Mouse (Mus musculus): ENCODE measurements around the gene Hepacam. TPM values are rescaled to one million over a fixed set of nuclear protein-coding genes. Genes with fewer than 3 reads are reported as not detected.

The Hepacam gene
- total RNA-seq (2014; fragmentation: Nextera tagmentation) (0.70 TPM in 1 of 2 replicates, not detected in the other), total RNA-seq (2017) (not detected in 2 replicates)

- ATAC-seq (replicated peaks; ENCODE audit: low FRiP score, low TSS enrichment, poor library complexity, severe bottlenecking) = no peak
Observed at GRCm38 (mm10) chr9:37367301-37368080, at the start of gene Hepacam. TSS of gene Hepacam (plus strand) at chr9:37367351.

- peak; percentile 57; the same call in 1 of the 2 replicates for ATAC-seq (replicated peaks; ENCODE audit: low FRiP score, low TSS enrichment, poor library complexity, severe bottlenecking)
Observed at GRCm38 (mm10) chr9:37329456-37329855, 37.7 kb upstream of the Hepacam start.

GRCm38 (mm10) chr9:37345406-37345805 lies 21.7 kb upstream of the Hepacam start:
- no peak for ATAC-seq (replicated peaks; ENCODE audit: low FRiP score, low TSS enrichment, poor library complexity, severe bottlenecking)

GRCm38 (mm10) chr9:37347184-37347987 lies 19.8 kb upstream of the Hepacam start:
- ATAC-seq (replicated peaks; ENCODE audit: low FRiP score, low TSS enrichment, poor library complexity, severe bottlenecking) = peak; percentile 24

DNA sequence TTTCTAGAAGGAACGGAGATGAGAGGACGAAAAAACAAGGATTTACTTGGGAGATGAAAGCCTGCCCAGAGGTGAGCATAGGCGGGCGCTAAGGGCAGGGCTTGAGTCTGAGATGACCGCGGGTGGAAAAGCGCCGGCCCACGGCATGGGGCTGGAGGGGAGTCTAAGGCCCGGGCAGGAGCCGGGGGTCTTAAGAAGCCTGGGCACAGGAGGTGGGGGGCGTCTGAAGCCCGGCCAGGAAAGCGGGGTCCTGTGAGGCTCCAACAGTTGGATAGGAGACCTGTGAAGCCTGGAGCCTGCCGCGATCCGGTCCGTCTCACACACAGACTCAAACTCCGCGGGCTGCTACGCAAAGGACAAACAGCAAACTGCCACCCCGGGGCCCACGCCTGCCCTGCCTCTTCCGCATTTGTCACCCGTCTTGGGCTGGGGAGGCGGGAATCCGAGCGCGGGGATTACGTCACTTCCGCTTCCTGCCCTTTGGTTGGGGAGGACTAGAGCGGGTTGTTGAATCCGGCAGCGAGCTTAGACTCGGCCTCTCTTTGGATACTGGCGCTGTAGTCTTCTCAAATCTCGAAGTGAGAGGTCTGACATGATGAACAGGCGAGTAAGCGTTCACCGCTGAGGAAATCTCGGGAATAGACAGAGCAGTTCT lies 19.0 kb upstream of the Hepacam start, which contains the start of gene Ccdc15:
Gene Ccdc15 (minus strand): TSS at position 445 of the 655 bp plus-strand sequence.
- peak; percentile 99 for ATAC-seq (replicated peaks; ENCODE audit: low FRiP score, low TSS enrichment, poor library complexity, severe bottlenecking)

DNA sequence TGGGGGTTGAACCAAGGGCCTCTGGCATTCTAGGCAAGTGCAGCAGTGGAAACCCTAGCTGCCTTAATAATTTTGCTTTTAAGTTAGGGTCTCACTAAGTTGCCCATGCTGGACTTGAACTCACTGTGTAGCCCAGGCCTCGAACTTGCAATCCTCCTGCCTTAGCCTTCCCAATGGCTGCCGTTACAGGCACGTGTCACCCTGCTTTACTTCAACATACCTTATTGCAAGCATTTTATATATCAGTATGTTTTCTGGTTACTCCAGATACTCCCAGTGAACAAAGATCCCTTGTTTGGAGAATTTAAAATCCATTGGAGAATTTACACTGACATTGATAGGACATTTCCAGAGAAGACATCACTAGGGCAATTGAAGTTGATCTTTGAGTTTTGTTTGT lies 18.1 kb upstream of the Hepacam start:
- no peak for ATAC-seq (replicated peaks; ENCODE audit: low FRiP score, low TSS enrichment, poor library complexity, severe bottlenecking)

DNA sequence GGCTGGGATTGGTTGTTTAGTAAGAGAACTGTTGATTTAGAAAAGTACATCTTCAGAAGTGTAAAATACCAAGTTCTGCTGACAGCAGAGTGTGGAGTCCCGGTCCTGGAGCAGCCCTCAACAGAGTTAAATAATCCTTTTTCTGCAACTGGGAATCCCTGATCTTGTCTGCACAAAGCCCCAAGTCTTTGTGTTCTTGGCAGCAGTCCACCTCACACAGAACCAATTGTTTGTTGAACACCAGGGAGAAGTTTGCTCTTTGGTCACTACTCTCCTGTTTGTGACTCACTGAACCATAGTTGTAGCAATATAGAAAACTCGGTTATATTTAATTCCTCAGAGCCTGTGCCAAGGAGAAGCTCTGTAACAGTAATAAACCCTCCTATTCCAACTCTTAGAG lies 15.9 kb upstream of the Hepacam start:
- ATAC-seq (replicated peaks; ENCODE audit: low FRiP score, low TSS enrichment, poor library complexity, severe bottlenecking) = no peak

DNA sequence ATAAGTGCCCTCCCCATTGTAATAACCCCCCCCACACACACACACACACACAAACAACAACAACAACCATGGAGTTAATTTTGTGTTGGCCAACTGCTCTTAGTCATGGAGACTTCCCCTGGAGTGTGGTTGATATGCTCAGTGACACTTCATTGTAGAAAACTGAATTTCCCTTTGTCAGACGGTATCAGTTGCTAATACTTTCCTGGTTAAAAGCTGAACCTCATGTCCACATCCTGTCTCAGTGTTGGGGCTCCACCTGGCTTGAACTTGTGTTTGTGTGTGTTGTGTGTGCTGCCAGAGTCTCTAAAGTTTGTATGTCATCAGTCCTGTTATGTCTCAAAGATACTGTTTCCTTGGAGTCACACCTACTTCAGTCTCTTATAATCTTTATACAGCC lies 12.7 kb upstream of the Hepacam start:
- ATAC-seq (replicated peaks; ENCODE audit: low FRiP score, low TSS enrichment, poor library complexity, severe bottlenecking) = no peak

DNA sequence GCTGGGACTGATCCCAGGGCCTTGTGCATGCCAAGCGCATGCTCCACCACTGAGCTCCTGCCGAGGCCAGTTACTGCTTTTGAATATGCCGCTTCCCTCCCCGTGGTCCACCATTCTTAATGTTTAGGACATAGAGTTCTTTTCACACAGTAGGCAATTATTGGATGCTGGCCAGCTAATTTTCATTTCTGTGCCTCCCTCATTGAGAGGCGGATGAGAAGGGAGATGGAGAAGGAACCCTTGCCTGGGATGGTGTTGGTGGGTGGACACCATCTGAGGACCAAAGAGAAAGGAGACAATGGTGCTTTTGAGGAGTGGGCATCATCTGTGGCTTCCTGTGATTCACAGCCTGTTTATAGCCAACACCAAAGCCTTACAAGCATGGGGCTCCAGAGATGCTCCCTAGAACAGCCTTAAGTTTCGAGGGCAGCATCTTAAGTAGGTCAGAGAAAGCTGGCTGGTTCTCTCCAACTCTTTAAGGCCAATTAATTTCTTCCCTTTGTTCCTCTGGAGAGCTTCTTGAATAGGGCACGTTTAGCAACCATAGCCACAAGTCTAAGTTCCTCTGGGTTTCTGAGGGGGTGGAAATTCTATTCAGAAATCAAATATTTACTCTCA lies 8.3 kb upstream of the Hepacam start:
- no peak for ATAC-seq (replicated peaks; ENCODE audit: low FRiP score, low TSS enrichment, poor library complexity, severe bottlenecking)

DNA sequence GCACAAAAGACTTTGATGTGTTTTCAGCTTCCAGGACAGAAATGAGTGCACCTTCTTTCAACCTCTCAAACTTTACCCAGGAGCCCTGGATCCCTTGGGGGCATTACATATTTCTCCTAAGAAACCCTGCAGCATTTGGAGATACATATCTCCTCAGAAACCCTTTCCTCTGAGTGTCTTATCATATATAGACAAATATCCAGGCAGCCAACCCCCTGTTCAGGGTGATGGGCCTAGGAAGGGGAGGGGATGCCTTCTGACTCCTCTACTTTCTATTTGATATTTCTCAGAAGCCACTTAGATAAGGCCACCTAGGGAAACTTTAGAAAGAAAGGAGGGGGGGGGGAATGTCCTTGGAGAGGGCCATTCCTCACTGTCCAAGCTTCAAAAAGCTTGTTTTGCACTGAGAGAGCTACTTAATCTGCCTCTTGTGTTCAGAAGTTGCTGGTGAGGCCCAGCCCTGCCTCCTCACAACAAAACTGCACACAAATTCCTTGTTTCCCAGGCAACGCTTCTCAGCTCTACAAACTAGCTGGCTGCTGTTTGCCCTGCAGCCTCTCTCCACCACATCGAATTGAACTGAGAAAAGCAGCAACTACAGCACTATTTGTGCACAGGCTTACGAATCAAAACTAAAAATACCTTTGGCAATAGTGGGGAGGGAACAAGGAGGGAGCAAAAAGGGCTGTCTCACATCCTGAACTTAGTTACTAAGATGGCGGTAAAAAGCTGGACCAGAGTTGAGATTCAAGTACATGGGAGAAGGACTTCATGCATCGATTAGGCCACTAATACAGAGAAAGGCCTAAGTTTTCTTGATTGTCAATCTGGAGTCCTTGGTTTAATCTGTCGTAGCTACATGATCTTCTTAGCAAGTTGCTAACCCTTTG lies 7.6 kb upstream of the Hepacam start:
- ATAC-seq (replicated peaks; ENCODE audit: low FRiP score, low TSS enrichment, poor library complexity, severe bottlenecking) = no peak

DNA sequence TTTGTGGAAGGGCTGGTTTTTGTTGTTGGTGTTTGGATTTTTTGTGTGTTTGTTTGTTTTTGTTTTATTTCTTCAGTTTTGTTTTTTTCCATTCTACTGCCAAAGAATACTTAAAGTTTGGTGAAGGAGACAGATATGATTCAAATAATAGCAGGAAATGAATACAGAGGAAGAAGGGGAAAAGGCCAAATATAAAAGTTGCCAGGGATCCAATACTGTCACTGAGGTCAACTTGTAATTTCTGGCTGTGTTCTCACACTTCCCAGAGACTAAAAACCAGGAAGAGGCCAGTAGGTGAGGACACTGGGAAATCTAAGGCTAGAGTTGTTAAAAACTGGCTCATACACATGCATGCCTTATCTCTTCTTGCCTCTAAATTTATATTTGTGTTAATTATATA lies 5.1 kb upstream of the Hepacam start:
- no peak for ATAC-seq (replicated peaks; ENCODE audit: low FRiP score, low TSS enrichment, poor library complexity, severe bottlenecking)

DNA sequence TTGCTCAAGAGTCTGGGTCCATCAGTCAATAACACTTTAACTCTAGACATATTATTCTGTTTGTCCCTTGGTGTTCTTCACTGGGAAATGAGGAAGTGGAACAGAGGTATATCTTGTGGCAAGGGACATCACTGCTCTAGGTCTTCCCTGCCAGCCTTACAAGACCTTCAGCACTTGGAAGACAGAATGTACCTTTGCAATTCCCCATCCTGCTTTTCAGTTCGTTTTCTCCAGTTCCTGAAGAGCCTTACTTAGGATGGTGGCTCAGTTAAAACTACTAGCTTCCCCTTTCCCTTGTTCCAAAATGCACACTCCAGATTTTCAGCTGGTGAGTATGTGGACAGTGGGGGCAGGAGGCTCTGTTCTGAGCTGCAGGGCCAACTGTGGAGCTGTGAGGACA lies 4.3 kb upstream of the Hepacam start:
- no peak for ATAC-seq (replicated peaks; ENCODE audit: low FRiP score, low TSS enrichment, poor library complexity, severe bottlenecking)

DNA sequence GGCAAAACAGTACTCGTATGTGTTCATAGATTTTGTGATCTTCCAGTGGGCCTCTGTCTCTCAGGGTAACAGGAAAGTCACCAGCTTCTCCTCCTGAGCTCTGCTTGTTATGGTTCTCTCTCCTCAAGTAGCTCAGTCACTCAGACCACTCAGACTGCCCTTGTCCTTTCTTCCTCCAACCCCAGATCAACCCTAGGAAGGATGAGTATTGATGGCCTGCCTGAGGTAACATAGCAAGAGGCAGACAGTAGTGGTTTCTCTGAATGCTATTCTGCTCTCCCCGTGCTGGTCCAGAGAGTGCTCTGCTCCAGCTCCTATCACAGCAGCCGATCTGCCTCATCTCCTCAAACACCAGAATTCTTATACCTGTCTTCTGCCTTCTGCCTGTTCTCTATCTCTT lies 3.6 kb upstream of the Hepacam start:
- 0 out of 2 replicates have a peak, but pooled peaks have one; percentile 18 for ATAC-seq (replicated peaks; ENCODE audit: low FRiP score, low TSS enrichment, poor library complexity, severe bottlenecking)

DNA sequence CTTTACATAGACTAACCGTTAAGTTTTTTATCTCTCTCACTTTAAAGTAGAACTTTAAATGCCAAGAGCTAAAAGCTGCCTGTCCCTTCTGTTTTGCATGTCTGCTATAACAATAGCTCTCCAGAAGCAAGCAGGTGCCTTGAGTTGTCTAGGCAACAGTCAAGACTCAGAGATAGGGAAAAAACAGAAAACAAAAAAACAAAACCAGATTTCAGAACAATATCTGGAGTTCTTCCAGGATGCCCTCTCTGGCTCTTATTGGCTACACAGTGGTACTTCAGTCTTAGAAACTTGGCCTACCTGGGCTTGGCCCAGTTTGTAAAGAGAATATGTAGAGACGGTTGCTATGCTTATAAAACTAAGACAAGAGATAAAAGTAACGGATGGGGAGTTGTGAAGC lies 2.8 kb upstream of the Hepacam start:
- ATAC-seq (replicated peaks; ENCODE audit: low FRiP score, low TSS enrichment, poor library complexity, severe bottlenecking) = no peak

- no peak for ATAC-seq (replicated peaks; ENCODE audit: low FRiP score, low TSS enrichment, poor library complexity, severe bottlenecking)
Observed at GRCm38 (mm10) chr9:37365706-37366105, 1.4 kb upstream of the Hepacam start.

DNA sequence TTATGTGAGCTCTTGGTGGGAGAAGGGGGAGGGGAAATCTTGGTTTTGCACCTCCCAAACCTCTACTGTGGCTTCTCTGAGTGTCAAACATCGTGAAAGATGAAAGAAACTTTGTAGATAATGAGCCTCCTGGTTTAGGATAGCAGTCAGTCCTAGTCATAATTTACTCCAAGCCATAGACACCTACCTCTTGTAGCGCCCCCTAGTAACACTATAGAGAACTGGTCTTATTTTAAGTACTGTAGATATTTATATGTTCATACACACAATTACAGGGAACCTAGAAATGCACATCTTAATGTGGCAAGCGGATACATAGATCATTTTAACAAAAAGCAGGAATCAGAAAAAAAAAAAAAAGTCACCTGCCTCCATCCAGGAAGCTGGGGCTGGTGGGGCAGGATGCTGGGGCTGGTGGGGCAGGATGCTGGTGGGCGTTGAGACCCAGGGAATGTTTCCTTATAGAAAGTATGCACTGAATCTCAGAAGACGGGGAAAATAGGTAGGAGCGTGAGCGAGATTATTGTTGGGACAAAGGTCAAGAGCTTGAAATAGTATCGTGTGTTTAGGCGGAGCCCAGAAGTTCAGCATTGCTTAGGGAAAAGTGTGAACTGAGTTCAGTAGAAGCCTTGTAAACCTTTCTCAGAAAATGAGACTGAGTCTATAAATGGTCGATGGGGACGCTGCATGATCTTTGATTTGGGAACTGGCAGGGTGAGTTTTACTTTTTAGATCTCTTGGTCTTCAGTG lies 1.1 kb downstream of the Hepacam start:
- ATAC-seq (replicated peaks; ENCODE audit: low FRiP score, low TSS enrichment, poor library complexity, severe bottlenecking) = no peak

- no peak for ATAC-seq (replicated peaks; ENCODE audit: low FRiP score, low TSS enrichment, poor library complexity, severe bottlenecking)
Observed at GRCm38 (mm10) chr9:37368860-37369259, 1.7 kb downstream of the Hepacam start.

DNA sequence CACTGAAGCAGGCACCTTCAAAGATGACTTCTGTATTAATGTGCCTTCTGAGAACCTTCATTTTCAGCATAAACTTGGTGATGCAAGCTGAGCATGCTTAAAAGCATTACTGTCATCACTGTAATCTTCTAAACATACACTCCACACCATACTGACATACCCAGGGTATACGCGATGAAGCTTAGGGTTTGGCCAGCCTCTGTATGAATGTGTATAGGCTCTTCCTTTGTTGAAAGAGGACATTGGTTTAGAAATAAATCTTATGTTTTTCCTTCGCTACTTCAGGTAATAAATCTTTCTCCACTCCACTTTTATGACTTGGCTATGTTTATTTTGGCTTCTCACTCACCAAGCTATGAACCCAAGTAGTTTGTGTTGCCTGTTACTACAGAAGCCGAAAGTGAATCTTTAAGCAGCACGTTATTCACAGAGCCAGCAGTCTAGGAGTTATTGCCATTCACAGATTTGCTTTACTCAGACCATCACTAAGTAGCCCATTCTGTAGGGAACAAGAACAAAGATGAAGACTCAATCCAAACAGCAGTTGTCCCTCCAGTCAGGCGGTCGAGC lies 4.2 kb downstream of the Hepacam start:
- no peak for ATAC-seq (replicated peaks; ENCODE audit: low FRiP score, low TSS enrichment, poor library complexity, severe bottlenecking)
